Mouse (Mus musculus) small intestine, adult 2 months (tissue): ENCODE data around the gene Cyp2s1. TPM values are rescaled to one million over a fixed set of nuclear protein-coding genes. Genes with fewer than 3 reads are reported as not detected.

Source experiments
- H3K27ac ChIP-seq: fragments of 200-500 bp; 2 replicates; pipeline ENCODE4 v1.5.1; 2012; ENCODE audit warnings: low read depth, low read length, control low read depth, inconsistent platforms; ENCODE audit not compliant: insufficient read depth
- H3K27me3 ChIP-seq: fragments of 200-500 bp; 2 replicates; pipeline ENCODE4 v1.6.1; 2012; ENCODE audit warnings: mild to moderate bottlenecking, moderate library complexity, low read length, inconsistent platforms; ENCODE audit not compliant: control insufficient read depth, insufficient read depth
- H3K36me3 ChIP-seq: fragments of 200-500 bp; 2 replicates; pipeline ENCODE4 v1.6.1; 2012; ENCODE audit warnings: mild to moderate bottlenecking, low read length, control low read depth, inconsistent platforms; ENCODE audit not compliant: control insufficient read depth, insufficient read depth
- H3K4me1 ChIP-seq: fragments of 200-500 bp; 2 replicates; pipeline ENCODE4 v1.6.1; 2012; ENCODE audit warnings: low read length, inconsistent platforms, mixed read lengths; ENCODE audit not compliant: control insufficient read depth, insufficient read depth, insufficient read length
- H3K4me3 ChIP-seq: fragments of 200-500 bp; 2 replicates; pipeline ENCODE4 v1.5.1; 2012; ENCODE audit warnings: low read depth, mild to moderate bottlenecking, control low read depth, inconsistent platforms, low read length, moderate library complexity
- CTCF ChIP-seq: fragments of 200-500 bp; IDR thresholded peaks from 2 replicates; pipeline ENCODE4 v1.5.1; 2012; ENCODE audit warnings: low read depth, mild to moderate bottlenecking, control low read depth, inconsistent platforms, low read length, moderate library complexity, mixed read lengths; ENCODE audit not compliant: insufficient replicate concordance, insufficient read length; ENCODE audit errors: extremely low read depth
- POLR2A ChIP-seq: fragments of 200-500 bp; IDR thresholded peaks from 2 replicates; pipeline ENCODE4 v1.6.1; 2012; ENCODE audit warnings: low read depth, mild to moderate bottlenecking, control low read depth, inconsistent platforms, low read length, moderate library complexity
- WGBS: fragments of 180-500 bp; shearing (Covaris S2); methylation state at CpG from one replicate; pipeline ENCODE4 v1.1.7; 2018; 5-methylcytosine and 5-hydroxymethylcytosine counted together
- polyA plus RNA-seq: library from polyadenylated mRNA; depleted of rRNA; stranded (reverse); fragments of >200 nt; gene quantifications from 2 replicates; pipeline ENCODE4 v1.2.3, GENCODE M21; 2012

Gene Cyp2s1
- polyA plus RNA-seq, 1 experiment, result 74.2 TPM

GRCm38 (mm10) chr7:25786974-25787373 lies 29.7 kb downstream of the Cyp2s1 start:
- peak overlapping the region; percentile 69 for H3K4me3 ChIP-seq
- TF ChIP-seq CTCF, result no peak
- TF ChIP-seq POLR2A, result no peak

GRCm38 (mm10) chr7:25785752-25786151 lies 31.0 kb downstream of the Cyp2s1 start:
- Histone ChIP-seq H3K4me1 (peaks cover 4% of the 10 kb centered on the region), H3K27ac (no peak overlapping the region), H3K27me3 (no peaks in the 10 kb centered on the region; the same call in 1 of the 2 replicates), H3K4me3 (no peak overlapping the region), H3K36me3 (no peaks in the 10 kb centered on the region)
- 64% methylated on average over 4 of the region's 4 CpGs for WGBS
- TF ChIP-seq CTCF, result no peak
- no peak for TF ChIP-seq POLR2A

More at GRCm38 (mm10) chr7:25786974-25787373, 29.7 kb downstream of the Cyp2s1 start:
- no peaks in the 10 kb centered on the region; the same call in 1 of the 2 replicates for H3K27me3 ChIP-seq
- H3K4me1 ChIP-seq, result no peaks in the 10 kb centered on the region; the same call in 1 of the 2 replicates
- WGBS, result 64% methylated on average over 4 of the region's 4 CpGs
- no peaks in the 10 kb centered on the region for H3K36me3 ChIP-seq
- peak overlapping the region; percentile 49; the same call in 1 of the 2 replicates for H3K27ac ChIP-seq

GRCm38 (mm10) chr7:25784808-25785207 lies 31.9 kb downstream of the Cyp2s1 start:
- no peak for TF ChIP-seq CTCF
- TF ChIP-seq POLR2A, result no peak
- WGBS, result 22% methylated on average over 1 of the region's 1 CpGs
- Histone ChIP-seq H3K27me3 (no peaks in the 10 kb centered on the region; the same call in 1 of the 2 replicates), H3K4me3 (no peak overlapping the region), H3K36me3 (no peaks in the 10 kb centered on the region), H3K27ac (no peak overlapping the region), H3K4me1 (peaks cover 4% of the 10 kb centered on the region; the same call in 1 of the 2 replicates)

GRCm38 (mm10) chr7:25783746-25784145 lies 33.0 kb downstream of the Cyp2s1 start:
- no peaks in the 10 kb centered on the region; the same call in 1 of the 2 replicates for H3K27me3 ChIP-seq
- no peak overlapping the region for H3K27ac ChIP-seq
- peaks cover 4% of the 10 kb centered on the region; the same call in 1 of the 2 replicates for H3K4me1 ChIP-seq
- 62% methylated on average over 8 of the region's 8 CpGs for WGBS
- no peak overlapping the region for H3K4me3 ChIP-seq
- TF ChIP-seq POLR2A, result no peak
- TF ChIP-seq CTCF, result no peak
- no peaks in the 10 kb centered on the region for H3K36me3 ChIP-seq

GRCm38 (mm10) chr7:25782744-25783143 lies 34.0 kb downstream of the Cyp2s1 start:
- H3K4me3 ChIP-seq, result no peak overlapping the region
- H3K36me3 ChIP-seq, result no peaks in the 10 kb centered on the region
- 61% methylated on average over 6 of the region's 6 CpGs for WGBS
- no peaks in the 10 kb centered on the region for H3K27me3 ChIP-seq
- H3K27ac ChIP-seq, result peak overlapping the region; percentile 79
- no peak for TF ChIP-seq POLR2A
- no peak for TF ChIP-seq CTCF
- peaks cover 4% of the 10 kb centered on the region; the same call in 1 of the 2 replicates for H3K4me1 ChIP-seq

GRCm38 (mm10) chr7:25781937-25782610 lies 34.6 kb downstream of the Cyp2s1 start:
- Histone ChIP-seq H3K4me1 (peaks cover 4% of the 10 kb centered on the region; the same call in 1 of the 2 replicates), H3K27ac (peak overlapping the region; percentile 79), H3K27me3 (no peaks in the 10 kb centered on the region), H3K36me3 (no peaks in the 10 kb centered on the region), H3K4me3 (peak overlapping the region; percentile 37)
- 32% methylated on average over 11 of the region's 11 CpGs for WGBS
- no peak for TF ChIP-seq POLR2A
- no peak for TF ChIP-seq CTCF

GRCm38 (mm10) chr7:25781321-25781936 lies 35.3 kb downstream of the Cyp2s1 start:
- 38% methylated on average over 32 of the region's 33 CpGs for WGBS
- H3K4me1 ChIP-seq, result peaks cover 4% of the 10 kb centered on the region; the same call in 1 of the 2 replicates

More at GRCm38 (mm10) chr7:25781321-25781936, 35.3 kb downstream of the Cyp2s1 start:
- Histone ChIP-seq H3K4me3 (peak overlapping the region; percentile 37), H3K36me3 (no peaks in the 10 kb centered on the region), H3K27ac (peak overlapping the region; percentile 66), H3K27me3 (no peaks in the 10 kb centered on the region)
- no peak for TF ChIP-seq POLR2A
